Mouse (Mus musculus): ENCODE results near the gene Ube2q2.

GRCm38 (mm10) chr9:55137112-55137511 lies 11.5 kb upstream of the Ube2q2 start:
- no peak for TF ChIP-seq POLR2A (IDR thresholded peaks at IDR 0.05; ENCODE audit: control insufficient read depth, low read depth, low read length)
- TF ChIP-seq CTCF (IDR thresholded peaks at IDR 0.05; ENCODE audit: control insufficient read depth, insufficient read depth, insufficient replicate concordance, low read depth, low read length), result no peak

All from testis, adult 2 months (tissue).